Comparison of ENCODE assay signal across 16 mouse cellular contexts in the genomic region with DNA sequence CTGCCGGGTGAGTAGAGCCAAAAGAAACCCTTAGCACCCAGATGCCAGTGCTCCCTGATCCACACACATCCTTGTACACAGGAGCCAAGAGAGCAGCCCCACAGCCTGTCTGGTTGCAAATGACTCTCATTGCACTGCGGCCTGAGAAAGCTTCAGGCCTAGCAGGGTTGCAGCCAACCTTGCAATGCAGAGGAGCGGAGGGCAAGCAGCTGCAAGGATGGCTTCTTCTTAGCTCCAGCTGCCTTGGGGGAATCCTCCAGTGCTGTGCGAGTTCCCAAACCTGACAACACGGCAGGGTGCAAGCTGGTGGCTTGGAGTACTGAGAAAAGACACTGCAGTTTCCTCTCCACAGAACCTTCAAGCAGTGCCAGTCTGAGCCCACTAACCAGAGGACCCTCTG. TPM values are rescaled to one million over a fixed set of nuclear protein-coding genes. Genes with fewer than 3 reads are reported as not detected.
DNase-seq lines count a peak whose midpoint lies in the region; ATAC-seq lines count a peak whose summit lies in the region.
"Had no signal": no experiment of that assay in that cellular context is flagged by ENCODE, and none has a peak within 500 bp of the region (broad histone marks: within the 10 kb centered on the region; RNA-seq: fewer than 3 reads in every experiment).

No protein-coding gene starts in this region.

- no peaks in the 10 kb centered on the region for H3K9me3 ChIP-seq in embryonic facial prominence, embryonic 13.5 days
- no peaks in the 10 kb centered on the region for H3K9me3 ChIP-seq in embryonic facial prominence, embryonic 10.5 days
- no peaks in the 10 kb centered on the region for H3K9me3 ChIP-seq in heart, embryonic 15.5 days (replicated peaks)
- H3K9me3 ChIP-seq in liver, embryonic 11.5 days (ENCODE audit: control insufficient read depth, low read length): no peaks in the 10 kb centered on the region
- no peaks in the 10 kb centered on the region for H3K9me3 ChIP-seq in liver, embryonic 12.5 days (replicated peaks)
- no peaks in the 10 kb centered on the region for H3K9me3 ChIP-seq in limb, embryonic 10.5 days (replicated peaks)
- H3K9me3 ChIP-seq: embryonic facial prominence, embryonic 15.5 days; G1E; lung, embryonic 15.5 days; midbrain, embryonic 12.5 days had no signal

- DNase-seq in embryonic facial prominence, embryonic 10.5 days (ENCODE audit: low spot score): no peak
- DNase-seq in heart, adult 9 months (ENCODE audit: low spot score in 2 of 2): no peak
- DNase-seq in liver, embryonic 11.5 days (ENCODE audit: low spot score): no peak
- DNase-seq in limb, embryonic 10.5 days (ENCODE audit: low spot score): no peak
- DNase-seq in ovary, adult 18-20 months (ENCODE audit: low spot score): no peak
- DNase-seq: cerebellum, adult 9-11 months; thymus, postnatal 36 days had no signal

- peaks cover 68% of the 10 kb centered on the region for H3K4me1 ChIP-seq in embryonic facial prominence, embryonic 13.5 days
- peaks cover 84% of the 10 kb centered on the region for H3K4me1 ChIP-seq in embryonic facial prominence, embryonic 10.5 days
- peaks cover 87% of the 10 kb centered on the region for H3K4me1 ChIP-seq in heart, embryonic 15.5 days (replicated peaks)
- peaks cover 34% of the 10 kb centered on the region for H3K4me1 ChIP-seq in liver, embryonic 11.5 days (replicated peaks; ENCODE audit: control insufficient read depth, insufficient read depth, low read length)
- H3K4me1 ChIP-seq in liver, embryonic 12.5 days: peaks cover 61% of the 10 kb centered on the region
- peaks cover 81% of the 10 kb centered on the region for H3K4me1 ChIP-seq in limb, embryonic 10.5 days

- no peaks in the 10 kb centered on the region for H3K36me3 ChIP-seq in embryonic facial prominence, embryonic 13.5 days
- H3K36me3 ChIP-seq in embryonic facial prominence, embryonic 10.5 days (replicated peaks): peaks cover 10% of the 10 kb centered on the region; the same call in 1 of the 2 replicates
- no peaks in the 10 kb centered on the region for H3K36me3 ChIP-seq in heart, embryonic 15.5 days
- H3K36me3 ChIP-seq in liver, embryonic 11.5 days (ENCODE audit: control insufficient read depth, insufficient read depth, low read length): no peaks in the 10 kb centered on the region
- no peaks in the 10 kb centered on the region for H3K36me3 ChIP-seq in liver, embryonic 12.5 days
- H3K36me3 ChIP-seq in limb, embryonic 10.5 days: peaks cover 6% of the 10 kb centered on the region; the same call in 1 of the 2 replicates
- H3K36me3 ChIP-seq: embryonic facial prominence, embryonic 15.5 days; G1E; lung, embryonic 15.5 days; midbrain, embryonic 12.5 days had no signal

- H3K4me2 ChIP-seq in embryonic facial prominence, embryonic 13.5 days: no peak overlapping the region
- peak overlapping the region; percentile 89; the same call in 1 of the 2 replicates for H3K4me2 ChIP-seq in heart, embryonic 15.5 days
- no peak overlapping the region for H3K4me2 ChIP-seq in liver, embryonic 11.5 days
- H3K4me2 ChIP-seq in liver, embryonic 12.5 days: no peak overlapping the region
- H3K4me2 ChIP-seq: embryonic facial prominence, embryonic 15.5 days; lung, embryonic 15.5 days; midbrain, embryonic 12.5 days had no signal

- no peak for ATAC-seq in embryonic facial prominence, embryonic 13.5 days (ENCODE audit: insufficient number of reproducible peaks, insufficient read depth, low FRiP score, low TSS enrichment, low read depth)
- no peak for ATAC-seq in heart, embryonic 15.5 days (replicated peaks; ENCODE audit: insufficient number of reproducible peaks, insufficient read depth, low FRiP score, low read depth)
- no peak for ATAC-seq in liver, embryonic 11.5 days (replicated peaks; ENCODE audit: low FRiP score)
- ATAC-seq in liver, embryonic 12.5 days: no peak

- H3K9ac ChIP-seq in embryonic facial prominence, embryonic 13.5 days: peak overlapping the region; percentile 32; the same call in 1 of the 2 replicates
- H3K9ac ChIP-seq in heart, embryonic 15.5 days: no peak overlapping the region
- no peak overlapping the region for H3K9ac ChIP-seq in liver, embryonic 11.5 days (ENCODE audit: low read depth, low read length)
- H3K9ac ChIP-seq in liver, embryonic 12.5 days: no peak overlapping the region
- H3K9ac ChIP-seq: embryonic facial prominence, embryonic 15.5 days; lung, embryonic 15.5 days; midbrain, embryonic 12.5 days had no signal

- no peaks in the 10 kb centered on the region for H3K27me3 ChIP-seq in embryonic facial prominence, embryonic 13.5 days
- no peaks in the 10 kb centered on the region for H3K27me3 ChIP-seq in embryonic facial prominence, embryonic 10.5 days (replicated peaks; ENCODE audit: low read depth, poor library complexity, severe bottlenecking)
- no peaks in the 10 kb centered on the region for H3K27me3 ChIP-seq in heart, embryonic 15.5 days
- peaks cover 13% of the 10 kb centered on the region for H3K27me3 ChIP-seq in liver, embryonic 11.5 days (replicated peaks; ENCODE audit: control insufficient read depth, insufficient read depth, low read length)
- peaks cover 69% of the 10 kb centered on the region for H3K27me3 ChIP-seq in liver, embryonic 12.5 days (replicated peaks)
- no peaks in the 10 kb centered on the region for H3K27me3 ChIP-seq in limb, embryonic 10.5 days (ENCODE audit: low read depth, poor library complexity, severe bottlenecking)
- H3K27me3 ChIP-seq: embryonic facial prominence, embryonic 15.5 days; lung, embryonic 15.5 days; midbrain, embryonic 12.5 days had no signal

- no peak overlapping the region for H3K27ac ChIP-seq in embryonic facial prominence, embryonic 13.5 days
- no peak overlapping the region; the same call in 1 of the 2 replicates for H3K27ac ChIP-seq in embryonic facial prominence, embryonic 10.5 days (replicated peaks)
- peak overlapping the region; percentile 92 for H3K27ac ChIP-seq in heart, embryonic 15.5 days
- H3K27ac ChIP-seq in liver, embryonic 11.5 days (ENCODE audit: low read depth, low read length): 0 out of 2 replicates have a peak overlapping the region, but pooled peaks have one; percentile 19
- no peak overlapping the region for H3K27ac ChIP-seq in liver, embryonic 12.5 days
- H3K27ac ChIP-seq in limb, embryonic 10.5 days: 0 out of 2 replicates have a peak overlapping the region, but pooled peaks have one; percentile 30
- H3K27ac ChIP-seq: embryonic facial prominence, embryonic 15.5 days; midbrain, embryonic 12.5 days had no signal

- 71% methylated on average over 5 of the region's 5 CpGs for WGBS in embryonic facial prominence, embryonic 13.5 days
- 75% methylated on average over 5 of the region's 5 CpGs for WGBS in embryonic facial prominence, embryonic 10.5 days
- 59% methylated on average over 5 of the region's 5 CpGs for WGBS in heart, embryonic 15.5 days
- 71% methylated on average over 5 of the region's 5 CpGs for WGBS in liver, embryonic 11.5 days
- 66% methylated on average over 5 of the region's 5 CpGs for whole genome bisulfite sequencing in liver, embryonic 12.5 days (ENCODE audit: insufficient replicate concordance)
- whole genome bisulfite sequencing in limb, embryonic 10.5 days: 83% methylated on average over 5 of the region's 5 CpGs

- no peak overlapping the region for H3K4me3 ChIP-seq in embryonic facial prominence, embryonic 13.5 days
- H3K4me3 ChIP-seq in embryonic facial prominence, embryonic 10.5 days: no peak overlapping the region
- H3K4me3 ChIP-seq in heart, embryonic 15.5 days: no peak overlapping the region
- H3K4me3 ChIP-seq in liver, embryonic 11.5 days (ENCODE audit: low read depth, low read length): no peak overlapping the region
- H3K4me3 ChIP-seq in liver, embryonic 12.5 days: no peak overlapping the region
- H3K4me3 ChIP-seq in limb, embryonic 10.5 days: no peak overlapping the region
- H3K4me3 ChIP-seq: embryonic facial prominence, embryonic 15.5 days; lung, embryonic 15.5 days; midbrain, embryonic 12.5 days had no signal

RNA-seq across cellular contexts. Expression of a gene that starts 15.1 kb away (rescaled TPM):
- 35.6 and 37.3 TPM in 2 replicates for polyA plus RNA-seq in embryonic facial prominence, embryonic 13.5 days (2015; fragmentation: Nextera tagmentation; extraction: Ambion mirVana)
- polyA plus RNA-seq in embryonic facial prominence, embryonic 10.5 days (2016; fragmentation: Nextera tagmentation; extraction: Ambion mirVana): 61.1 and 62.4 TPM in 2 replicates
- 40.1 and 45.3 TPM in 2 replicates for polyA plus RNA-seq in heart, embryonic 15.5 days (2015; fragmentation: Nextera tagmentation; extraction: Ambion mirVana)
- polyA plus RNA-seq in liver, embryonic 11.5 days (2014; fragmentation: Nextera tagmentation; extraction: Ambion mirVana): 26.1 and 27.8 TPM in 2 replicates
- 9.5 and 10.3 TPM in 2 replicates for polyA plus RNA-seq in liver, embryonic 12.5 days (2016; fragmentation: Nextera tagmentation; extraction: Ambion mirVana)
- 50.2 and 50.4 TPM in 2 replicates for polyA plus RNA-seq in limb, embryonic 10.5 days (2016; fragmentation: Nextera tagmentation; extraction: Ambion mirVana)

RNA-seq across cellular contexts. Expression of a gene that starts 37.7 kb away (rescaled TPM):
- 1.2 TPM in 1 of 2 replicates, not detected in the other for polyA plus RNA-seq in embryonic facial prominence, embryonic 13.5 days (2015; fragmentation: Nextera tagmentation; extraction: Ambion mirVana)
- polyA plus RNA-seq in embryonic facial prominence, embryonic 10.5 days (2016; fragmentation: Nextera tagmentation; extraction: Ambion mirVana): not detected in 2 replicates
- 0.43 and 2.9 TPM in 2 replicates for polyA plus RNA-seq in heart, embryonic 15.5 days (2015; fragmentation: Nextera tagmentation; extraction: Ambion mirVana)
- not detected in 2 replicates for polyA plus RNA-seq in liver, embryonic 11.5 days (2014; fragmentation: Nextera tagmentation; extraction: Ambion mirVana)
- polyA plus RNA-seq in liver, embryonic 12.5 days (2016; fragmentation: Nextera tagmentation; extraction: Ambion mirVana): not detected in 2 replicates
- polyA plus RNA-seq in limb, embryonic 10.5 days (2016; fragmentation: Nextera tagmentation; extraction: Ambion mirVana): not detected in 2 replicates
- polyA plus RNA-seq: G1E; hindbrain, embryonic 11.5 days; midbrain, embryonic 12.5 days; neural tube, embryonic 14.5 days had no signal

Comparison
In these comparisons a context has a peak if more than half of its experiments do, and no peak if none do; other contexts are left out.
1. H3K27ac ChIP-seq: peak in heart, embryonic 15.5 days (single experiment), liver, embryonic 11.5 days (single experiment) and limb, embryonic 10.5 days (single experiment); none in embryonic facial prominence, embryonic 13.5 days (single experiment), embryonic facial prominence, embryonic 10.5 days (single experiment) and liver, embryonic 12.5 days (single experiment).